Mouse (Mus musculus): ENCODE measurements at regions not wholly inside any gene's neighbourhood (a gene's known extent, or its start where the extent isn't known, plus 50 kb on each side); places are given as distances from the start of the nearest gene placed in this dataset.

DNA sequence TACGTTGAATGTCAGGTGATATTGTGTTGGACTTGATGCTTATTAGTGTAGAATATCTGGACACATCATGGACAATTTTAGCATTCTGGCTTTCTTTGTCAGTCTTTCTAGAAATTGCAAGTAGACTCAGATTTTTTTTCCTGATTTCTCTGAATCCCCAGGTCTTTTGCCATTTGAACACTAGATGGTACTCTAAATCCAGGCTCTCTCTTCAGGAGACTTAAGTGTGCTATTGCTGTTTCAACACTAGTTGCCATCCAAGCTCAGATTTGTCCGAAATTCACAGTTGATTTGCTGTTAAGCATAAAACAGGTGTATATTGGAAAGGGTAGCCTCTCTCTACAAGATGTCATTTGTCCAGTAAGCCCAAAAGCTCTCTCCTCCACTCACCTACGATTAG is 451.5 kb downstream of the Lmo7 start:
- no peak for TF ChIP-seq CTCF (IDR thresholded peaks at IDR 0.05; ENCODE audit: low read depth)
- no peak for TF ChIP-seq EP300 (IDR thresholded peaks at IDR 0.05; ENCODE audit: low read depth)
